Mouse (Mus musculus) liver, adult 2 months (tissue): Measurements from ENCODE around the gene Gm45623. TPM values are rescaled to one million over a fixed set of nuclear protein-coding genes. Genes with fewer than 3 reads are reported as not detected.

Experiments
- DNase-seq: peaks from one replicate; pipeline ENCODE4 v3.0.0-alpha.2; 2011; ENCODE audit warnings: low read depth, low spot score; ENCODE audit errors: extremely low read depth
- H3K27ac ChIP-seq: fragments of 200-500 bp; replicated peaks from 2 replicates; pipeline ENCODE4 v1.5.1; 2012; ENCODE audit warnings: low read depth, mild to moderate bottlenecking, control low read depth, inconsistent platforms, low read length; ENCODE audit not compliant: insufficient read depth
- H3K27me3 ChIP-seq: fragments of 200-500 bp; 2 replicates; pipeline ENCODE4 v1.6.1; 2012; ENCODE audit warnings: mild to moderate bottlenecking, moderate library complexity, low read length, inconsistent platforms; ENCODE audit not compliant: control insufficient read depth, insufficient read depth
- H3K36me3 ChIP-seq: fragments of 200-500 bp; 2 replicates; pipeline ENCODE4 v1.6.1; 2012; ENCODE audit warnings: low read length, inconsistent platforms; ENCODE audit not compliant: control insufficient read depth, insufficient read depth
- H3K4me1 ChIP-seq: fragments of 200-500 bp; 2 replicates; pipeline ENCODE4 v1.6.1; 2011; ENCODE audit warnings: low read length; ENCODE audit not compliant: control insufficient read depth, insufficient read depth
- H3K4me3 ChIP-seq: fragments of 200-500 bp; 2 replicates; pipeline ENCODE4 v1.5.1; 2011; ENCODE audit warnings: low read depth, mild to moderate bottlenecking, control low read depth, low read length, moderate library complexity; ENCODE audit not compliant: insufficient read depth
- H3K79me2 ChIP-seq: fragments of 200-500 bp; 2 replicates; pipeline ENCODE4 v1.6.1; 2012; ENCODE audit warnings: inconsistent platforms, mild to moderate bottlenecking, low read length, moderate library complexity; ENCODE audit not compliant: control insufficient read depth, insufficient read depth
- H3K9ac ChIP-seq: fragments of 200-500 bp; 2 replicates; pipeline ENCODE4 v1.6.1; 2012; ENCODE audit warnings: low read depth, mild to moderate bottlenecking, control low read depth, inconsistent platforms, low read length
- CTCF ChIP-seq: fragments of 200-500 bp; IDR thresholded peaks from 2 replicates; pipeline ENCODE4 v1.5.1; 2011; ENCODE audit warnings: low read depth, low read length, control low read depth
- POLR2A ChIP-seq: fragments of 200-500 bp; IDR thresholded peaks from 2 replicates; pipeline ENCODE4 v1.6.1; 2011; ENCODE audit warnings: low read length, control low read depth; ENCODE audit not compliant: insufficient read depth; ENCODE audit errors: extremely low read depth
- WGBS: fragments of 180-500 bp; shearing (Covaris S2); methylation state at CpG from one replicate; pipeline ENCODE4 v1.1.7; 2018; 5-methylcytosine and 5-hydroxymethylcytosine counted together
- polyA plus RNA-seq: library from polyadenylated mRNA; depleted of rRNA; stranded (reverse); fragments of >200 nt; gene quantifications from 2 replicates; pipeline ENCODE4 v1.2.3, GENCODE M21; 2012; rRNA removed
- total RNA-seq: library from RNA; depleted of rRNA; stranded (reverse); fragments of >200 nt; gene quantifications from 2 replicates; pipeline ENCODE4 v1.2.3, GENCODE M21; 2014; rRNA removed

The Gm45623 gene
- total RNA-seq: not detected in 2 replicates
- polyA plus RNA-seq: not detected in 2 replicates

DNA sequence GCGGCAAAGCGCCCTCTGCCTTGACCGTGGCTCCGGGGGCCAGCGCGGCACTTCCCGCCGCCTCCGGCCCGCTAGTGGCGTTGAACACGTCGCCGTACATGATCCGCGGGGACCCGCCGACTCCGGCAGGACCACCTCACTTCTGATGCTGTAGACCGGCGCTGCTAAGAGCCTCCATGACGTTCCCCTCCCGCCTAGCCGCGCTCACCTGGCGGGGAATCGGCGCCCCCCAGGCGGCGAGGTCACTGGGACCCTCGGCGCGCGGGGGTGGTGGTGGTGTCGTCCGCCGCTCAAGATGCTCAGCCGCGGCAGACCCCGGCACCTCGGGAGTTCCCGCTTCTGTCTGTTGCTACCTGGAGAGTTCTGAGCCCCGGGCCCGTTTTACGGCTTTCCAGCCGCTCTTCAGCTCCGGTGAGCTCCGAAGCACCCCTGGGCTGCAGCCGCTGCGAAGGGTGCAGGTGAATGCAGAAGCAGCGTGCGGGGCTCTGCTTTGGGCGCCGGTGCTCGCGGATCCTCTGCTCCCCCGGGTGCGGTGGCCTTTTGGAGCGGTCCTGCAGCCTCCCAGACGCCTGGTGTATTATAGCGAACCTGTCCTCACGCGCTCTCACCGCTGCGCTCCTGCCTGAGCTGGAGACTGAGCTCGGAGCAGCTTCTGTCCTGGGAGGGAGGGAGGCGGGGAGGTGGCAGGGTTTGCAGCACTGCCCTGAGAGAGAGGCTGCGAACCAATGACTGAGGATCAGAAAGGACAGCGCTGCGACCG, at the start of gene Gm45623:
Gm45623 (minus strand) TSS at position 636 of the 760 bp plus-strand sequence.
- no peak for TF ChIP-seq CTCF
- TF ChIP-seq POLR2A: no peak
- Histone ChIP-seq H3K27me3 (peaks cover 18% of the 10 kb centered on the region), H3K4me3 (peak within 1 kb of the TSS; percentile 25; the same call in 1 of the 2 replicates), H3K79me2 (no peaks in the 10 kb centered on the region), H3K27ac (no peak within 1 kb of the TSS), H3K4me1 (peaks cover 2% of the 10 kb centered on the region), H3K36me3 (no peaks in the 10 kb centered on the region), H3K9ac (no peak within 1 kb of the TSS)
- no peak for DNase-seq
- WGBS: 4% methylated on average over 71 of the region's 71 CpGs

DNA sequence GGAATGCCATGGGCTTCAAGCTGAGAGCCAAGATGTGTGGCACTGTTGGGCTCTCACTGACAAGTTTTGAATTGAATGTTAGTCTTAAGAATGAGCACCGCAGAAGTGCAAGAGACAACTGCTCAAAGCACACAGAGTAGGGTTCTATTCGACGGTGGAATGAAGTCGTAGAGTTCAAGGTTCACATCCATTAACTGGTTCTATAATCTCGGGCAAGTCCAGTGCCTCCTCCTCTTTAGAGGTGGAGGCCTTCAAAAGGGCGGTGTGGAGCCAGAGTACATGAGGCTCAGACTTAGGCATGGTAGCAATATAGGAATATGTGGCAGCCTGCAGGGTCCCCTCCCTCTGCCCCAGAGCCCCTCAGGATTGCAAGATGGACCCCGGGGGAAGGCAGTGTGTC, 43.8 kb upstream of the Gm45623 start:
- Histone ChIP-seq H3K79me2 (no peaks in the 10 kb centered on the region), H3K27me3 (no peaks in the 10 kb centered on the region), H3K4me3 (no peak overlapping the region), H3K4me1 (no peaks in the 10 kb centered on the region), H3K36me3 (no peaks in the 10 kb centered on the region), H3K9ac (no peak overlapping the region), H3K27ac (no peak overlapping the region)
- DNase-seq: no peak
- TF ChIP-seq POLR2A (no peak), CTCF (no peak)
- WGBS: 55% methylated on average over 7 of the region's 7 CpGs

DNA sequence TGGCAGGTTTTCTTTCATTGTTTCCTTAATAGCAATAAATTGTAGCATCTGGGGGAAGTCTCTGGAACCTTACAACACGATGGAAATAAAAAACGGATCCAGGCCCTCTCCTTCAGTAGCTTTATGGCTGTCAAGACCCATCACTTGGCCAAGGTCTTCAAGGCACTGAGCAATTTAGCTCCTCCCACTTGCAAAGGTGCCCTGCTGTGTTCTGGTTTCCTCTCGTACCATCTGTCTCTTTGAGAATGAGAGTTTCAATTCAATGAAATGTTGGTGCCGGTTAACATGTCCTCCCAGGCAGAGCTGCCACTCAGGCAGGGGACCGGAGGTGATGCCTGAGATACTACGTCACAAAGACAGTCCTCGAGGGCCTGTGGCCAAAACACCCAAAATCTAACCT, 41.9 kb upstream of the Gm45623 start:
- 86% methylated on average over 7 of the region's 7 CpGs for whole genome bisulfite sequencing
- no peak for DNase-seq

DNA sequence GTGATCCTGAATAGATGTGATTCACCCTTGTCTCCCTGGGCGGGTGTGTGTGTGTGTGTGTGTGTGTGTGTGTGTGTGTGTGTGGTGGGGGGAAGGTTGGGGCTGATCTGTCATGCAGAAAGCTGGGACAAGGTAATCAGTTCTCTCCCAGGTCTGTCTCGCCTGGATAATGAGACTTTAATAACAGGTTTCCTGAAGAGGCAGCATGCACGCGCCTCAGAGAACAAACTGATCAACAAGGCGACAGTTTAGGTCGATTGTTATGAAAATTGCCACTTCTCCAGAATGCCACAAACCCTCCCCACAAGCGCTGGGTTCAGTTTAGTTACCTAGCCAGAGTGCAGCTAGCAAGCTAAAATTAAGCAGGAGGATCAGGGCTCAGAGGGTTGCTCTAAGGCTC, 40.8 kb upstream of the Gm45623 start:
- Histone ChIP-seq H3K36me3 (no peaks in the 10 kb centered on the region), H3K4me3 (no peak overlapping the region), H3K79me2 (no peaks in the 10 kb centered on the region), H3K4me1 (no peaks in the 10 kb centered on the region), H3K27me3 (no peaks in the 10 kb centered on the region), H3K27ac (no peak overlapping the region), H3K9ac (no peak overlapping the region)
- no peak for TF ChIP-seq CTCF
- no peak for TF ChIP-seq POLR2A
- 81% methylated on average over 7 of the region's 7 CpGs for WGBS
- no peak for DNase-seq

More for the DNA sequence above, 41.9 kb upstream of the Gm45623 start:
- H3K27ac ChIP-seq: no peak overlapping the region
- H3K9ac ChIP-seq: no peak overlapping the region
- no peaks in the 10 kb centered on the region for H3K4me1 ChIP-seq
- no peak overlapping the region for H3K4me3 ChIP-seq
- TF ChIP-seq CTCF (no peak), POLR2A (no peak)
- no peaks in the 10 kb centered on the region for H3K27me3 ChIP-seq
- no peaks in the 10 kb centered on the region for H3K79me2 ChIP-seq
- no peaks in the 10 kb centered on the region for H3K36me3 ChIP-seq

DNA sequence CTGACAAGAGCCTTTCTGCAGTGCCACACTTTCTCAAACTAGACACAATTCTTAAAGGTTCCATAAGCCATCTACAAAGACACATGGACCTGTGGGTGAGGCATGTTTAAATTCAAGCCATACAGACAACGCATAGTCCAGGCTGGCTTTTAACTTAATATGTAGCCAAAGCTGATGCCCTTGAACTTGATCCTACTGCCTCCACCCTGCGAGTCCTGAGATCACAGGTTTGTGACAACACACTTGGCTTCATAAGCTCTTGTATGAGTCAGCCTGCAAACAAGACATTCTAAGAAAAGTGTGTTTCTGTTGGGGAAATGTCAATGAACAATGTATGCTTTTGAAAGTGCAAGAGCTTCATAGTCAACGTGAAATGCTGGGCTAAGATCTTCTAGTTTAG, 39.2 kb upstream of the Gm45623 start:
- H3K27me3 ChIP-seq: no peaks in the 10 kb centered on the region
- H3K4me1 ChIP-seq: no peaks in the 10 kb centered on the region
- H3K27ac ChIP-seq: no peak overlapping the region
- TF ChIP-seq CTCF (no peak), POLR2A (no peak)
- no peak for DNase-seq
- no peak overlapping the region for H3K4me3 ChIP-seq
- H3K79me2 ChIP-seq: no peaks in the 10 kb centered on the region
- no peak overlapping the region for H3K9ac ChIP-seq
- WGBS: 38% methylated on average over 3 of the region's 3 CpGs
- H3K36me3 ChIP-seq: no peaks in the 10 kb centered on the region

DNA sequence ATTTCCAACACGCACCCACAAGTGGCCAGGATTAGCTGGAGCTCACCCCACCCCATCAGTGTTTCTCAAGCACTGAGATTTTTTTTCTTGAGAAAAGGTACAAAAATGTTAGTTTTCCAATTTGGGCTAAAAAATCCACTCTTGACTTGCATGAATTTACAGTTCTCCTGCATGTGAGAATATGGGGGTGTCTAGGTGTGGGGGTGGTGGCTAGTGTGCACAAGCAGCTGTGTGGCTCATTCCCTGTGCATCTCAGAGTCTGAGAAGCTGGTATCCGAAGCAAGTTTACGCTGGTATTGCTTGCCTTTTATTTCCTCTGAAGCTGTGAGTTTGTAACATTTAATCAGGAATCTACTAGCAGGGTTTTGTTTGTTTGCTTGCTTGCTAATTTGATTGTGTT, 37.1 kb upstream of the Gm45623 start:
- Histone ChIP-seq H3K79me2 (no peaks in the 10 kb centered on the region), H3K36me3 (no peaks in the 10 kb centered on the region), H3K4me1 (no peaks in the 10 kb centered on the region), H3K4me3 (no peak overlapping the region), H3K27ac (no peak overlapping the region), H3K9ac (no peak overlapping the region), H3K27me3 (no peaks in the 10 kb centered on the region)
- TF ChIP-seq POLR2A (no peak), CTCF (no peak)
- no peak for DNase-seq
- WGBS: 92% methylated on average over 3 of the region's 3 CpGs
